Mouse (Mus musculus): ENCODE data around the gene Dhrs11.
A peak's percentile ranks its signal among the peaks of the same experiment; 100 is the strongest.

The Dhrs11 gene

DNA sequence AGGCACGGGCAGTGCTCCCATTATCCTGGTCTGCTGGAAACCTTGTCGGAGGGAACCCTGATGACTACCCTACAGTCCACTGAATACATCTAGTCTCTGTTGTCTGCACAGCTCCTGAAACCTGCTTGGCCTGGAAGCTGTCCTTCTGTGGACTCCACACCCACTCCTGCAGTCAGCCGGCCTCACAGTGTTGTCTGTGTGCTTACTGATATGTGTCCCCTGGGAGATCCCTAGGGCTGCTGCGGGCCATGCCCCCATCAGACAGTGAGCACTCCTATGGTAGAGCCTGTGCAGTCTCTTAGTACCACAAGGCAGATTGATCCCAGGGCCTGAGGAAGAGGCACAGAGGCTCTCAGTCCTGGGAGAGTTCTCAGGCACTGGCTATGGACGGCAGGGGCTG is 6.3 kb downstream of the Dhrs11 start:
- DNase-seq, result no peak

DNA sequence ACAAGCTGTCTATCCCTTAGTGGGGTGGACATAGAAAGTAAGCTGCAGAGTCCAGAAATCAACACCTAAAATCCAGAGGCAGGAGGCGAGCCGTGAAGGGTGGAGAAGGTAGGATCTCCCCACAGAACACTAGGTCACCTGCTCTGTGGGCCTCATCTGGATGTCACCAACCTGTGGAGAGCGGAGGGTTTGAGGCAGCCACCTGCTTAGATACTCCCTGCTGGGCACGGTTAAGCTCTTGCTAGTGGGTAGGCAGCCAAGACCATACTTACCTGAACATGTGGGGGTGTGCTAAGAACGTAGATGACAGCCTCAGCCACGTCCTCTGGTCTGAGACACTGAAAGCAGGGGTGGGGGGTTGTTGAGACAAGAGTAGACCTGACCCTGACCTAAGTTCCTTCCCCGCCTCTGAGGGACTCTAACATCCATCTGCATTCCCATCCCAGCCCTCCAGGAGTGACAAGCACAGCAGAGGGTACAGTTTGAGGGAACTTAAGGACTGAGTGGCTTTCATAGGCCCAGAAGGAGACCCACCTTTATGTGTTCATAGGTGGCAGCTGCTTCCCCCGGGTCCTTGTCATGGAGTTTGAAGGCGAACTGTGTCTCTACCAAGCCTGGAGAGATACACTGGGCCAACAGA is 7.5 kb downstream of the Dhrs11 start:
- DNase-seq, result no peak

DNA sequence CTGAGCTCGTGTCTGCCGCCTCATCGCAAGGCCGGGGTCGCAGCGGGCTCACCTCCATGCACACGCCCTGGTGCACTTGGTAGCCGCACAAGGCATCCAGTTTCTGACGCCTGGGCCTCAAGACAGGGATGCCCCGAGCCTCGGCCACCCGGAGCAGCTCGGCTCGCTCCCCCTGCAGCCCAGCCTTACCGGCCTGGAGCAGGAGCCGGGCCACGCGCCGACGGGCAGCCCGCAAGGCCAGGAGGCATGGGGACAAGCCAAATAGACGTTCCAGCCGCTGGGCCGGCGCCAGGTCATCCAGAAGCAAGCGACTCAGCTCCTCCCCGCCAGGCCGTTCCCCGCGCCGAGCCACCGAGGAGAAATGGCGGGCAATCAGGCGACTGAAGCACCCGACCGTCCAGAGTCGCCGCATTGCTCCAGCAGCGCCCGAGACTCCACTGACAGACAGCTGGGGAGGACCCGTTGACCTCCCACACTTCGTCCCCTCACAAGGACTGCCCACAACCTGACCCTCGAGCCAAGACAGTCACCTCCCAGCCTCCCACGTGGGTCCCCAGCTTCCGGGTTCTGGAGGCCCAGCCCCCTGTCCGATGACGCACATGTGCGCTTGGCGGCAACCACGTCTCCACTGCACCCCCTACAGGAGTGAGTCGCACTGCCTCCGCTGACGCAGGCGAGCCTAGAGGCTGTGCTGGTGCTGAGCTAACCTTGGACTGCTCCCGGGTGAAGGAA is 9.7 kb downstream of the Dhrs11 start, which contains the start of gene Mrm1:
Gene Mrm1, minus strand, starts transcription at position 555 of the 732 bp plus-strand sequence.
- DNase-seq, result peak; percentile 90

DNA sequence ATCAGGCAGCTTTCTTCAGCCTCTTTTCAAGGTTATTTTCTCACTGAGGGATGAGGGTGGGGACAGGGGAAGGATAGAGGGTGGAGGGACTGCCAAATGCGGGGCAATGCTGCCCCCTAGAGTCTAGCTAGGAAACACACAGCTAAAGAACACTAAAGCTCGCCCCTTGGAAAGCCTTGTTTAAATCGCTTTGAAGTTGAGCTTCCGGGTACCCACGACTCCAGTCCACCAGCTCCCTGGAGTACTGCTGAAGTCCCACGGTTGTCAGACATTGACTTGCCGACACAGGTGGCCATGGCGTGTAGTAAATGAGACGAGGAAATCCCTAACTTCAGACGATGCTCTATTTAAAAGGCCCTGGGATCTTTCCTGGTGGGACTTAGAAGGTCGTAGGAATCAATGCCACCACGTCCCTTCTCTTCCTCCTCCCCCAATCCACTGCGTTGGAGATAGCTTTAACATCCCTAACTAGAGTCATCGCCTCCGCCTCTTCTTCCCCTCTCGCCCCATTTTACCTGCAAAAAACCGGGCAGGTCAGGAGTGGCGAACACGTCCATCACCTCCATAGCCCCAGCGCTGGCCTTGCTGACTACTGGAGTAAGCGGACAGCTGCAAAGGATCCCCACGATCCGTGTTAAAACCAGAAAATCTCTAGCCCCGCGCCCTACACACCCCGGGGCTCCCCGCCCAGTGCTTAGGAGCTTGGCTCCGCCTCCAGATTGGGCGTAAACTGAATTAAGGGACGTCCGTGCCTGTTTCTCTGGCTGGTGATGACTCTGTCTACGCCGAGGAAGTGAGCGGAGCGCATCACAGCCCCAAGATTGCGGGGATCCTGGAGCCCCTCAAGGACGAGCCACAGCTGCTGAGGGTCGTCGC is 10.5 kb downstream of the Dhrs11 start:
- peak; percentile 61 for DNase-seq

DNA sequence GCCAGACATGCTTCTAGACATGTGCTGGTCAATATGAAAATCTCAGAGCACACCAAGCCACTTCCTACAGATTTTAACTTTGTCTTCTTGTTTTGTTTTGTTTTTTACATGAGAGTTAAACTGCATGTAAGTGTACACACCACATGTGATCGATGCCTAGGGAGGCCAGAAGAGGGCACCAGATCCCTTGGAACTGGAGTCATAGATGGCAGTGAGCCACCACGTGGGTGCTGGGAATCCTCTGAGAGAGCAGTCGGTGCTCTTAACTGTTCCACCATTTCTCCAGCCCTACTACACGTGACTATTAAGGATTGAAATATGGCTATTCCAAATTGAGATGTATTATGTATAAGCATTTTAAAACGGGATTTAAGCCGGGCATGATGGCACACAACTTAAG is 11.4 kb downstream of the Dhrs11 start:
- DNase-seq, result no peak

DNA sequence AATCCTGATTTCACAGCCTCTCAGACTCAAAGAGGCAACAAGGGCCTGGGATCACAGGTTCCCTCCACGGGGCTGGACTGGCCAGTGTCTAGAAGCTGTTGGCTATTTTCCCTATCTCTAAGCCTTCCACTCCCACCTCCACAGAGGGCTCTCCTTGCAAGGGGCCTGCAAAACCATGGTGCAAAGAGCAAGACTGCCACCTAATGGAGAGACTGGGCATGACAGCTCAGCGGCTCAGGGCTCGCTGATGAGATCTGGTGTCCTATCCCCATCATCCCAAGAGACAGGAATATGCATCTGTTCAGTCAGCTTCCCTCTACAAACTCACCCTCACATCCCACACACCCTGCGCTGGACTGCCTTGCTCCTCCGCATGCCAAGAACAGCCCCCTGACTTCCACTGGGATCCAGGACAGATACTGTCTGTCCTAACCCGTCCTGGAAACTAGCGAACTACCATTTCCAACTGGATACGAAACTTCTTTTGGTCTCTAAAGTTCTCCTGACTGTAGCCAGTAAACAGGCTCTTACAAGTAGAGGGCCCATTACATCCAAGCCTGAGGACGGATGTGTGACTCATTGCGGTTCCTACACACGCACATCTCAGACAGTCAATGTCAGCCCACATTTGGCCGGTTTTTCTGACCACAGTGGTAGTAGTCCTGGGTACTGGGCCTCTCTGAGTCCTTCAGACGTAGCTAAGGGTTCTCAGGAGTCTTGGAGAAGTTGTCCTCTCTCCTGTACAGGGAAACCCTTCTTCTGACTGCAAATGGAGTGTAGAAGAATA is 14.9 kb downstream of the Dhrs11 start:
- DNase-seq, result peak; percentile 73

DNA sequence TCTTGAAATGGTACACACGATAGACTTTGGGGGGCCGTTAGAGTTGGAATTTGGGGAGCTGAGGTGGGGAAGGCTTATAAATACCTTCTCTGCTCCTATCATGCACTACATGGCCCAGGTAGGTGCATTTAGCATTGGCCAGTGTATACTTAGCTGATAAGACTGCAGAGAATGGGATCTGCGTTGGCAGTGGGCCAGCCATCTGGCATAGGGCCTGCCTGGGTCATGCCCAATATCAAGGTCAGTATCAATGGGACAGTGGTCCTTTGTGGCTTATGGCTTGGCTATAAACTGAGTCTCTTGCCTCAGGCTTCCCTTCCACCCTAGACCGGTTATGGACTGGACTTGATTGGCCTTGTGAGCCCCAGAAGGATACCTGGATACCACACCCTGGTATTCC is 24.4 kb downstream of the Dhrs11 start:
- no peak for DNase-seq

DNA sequence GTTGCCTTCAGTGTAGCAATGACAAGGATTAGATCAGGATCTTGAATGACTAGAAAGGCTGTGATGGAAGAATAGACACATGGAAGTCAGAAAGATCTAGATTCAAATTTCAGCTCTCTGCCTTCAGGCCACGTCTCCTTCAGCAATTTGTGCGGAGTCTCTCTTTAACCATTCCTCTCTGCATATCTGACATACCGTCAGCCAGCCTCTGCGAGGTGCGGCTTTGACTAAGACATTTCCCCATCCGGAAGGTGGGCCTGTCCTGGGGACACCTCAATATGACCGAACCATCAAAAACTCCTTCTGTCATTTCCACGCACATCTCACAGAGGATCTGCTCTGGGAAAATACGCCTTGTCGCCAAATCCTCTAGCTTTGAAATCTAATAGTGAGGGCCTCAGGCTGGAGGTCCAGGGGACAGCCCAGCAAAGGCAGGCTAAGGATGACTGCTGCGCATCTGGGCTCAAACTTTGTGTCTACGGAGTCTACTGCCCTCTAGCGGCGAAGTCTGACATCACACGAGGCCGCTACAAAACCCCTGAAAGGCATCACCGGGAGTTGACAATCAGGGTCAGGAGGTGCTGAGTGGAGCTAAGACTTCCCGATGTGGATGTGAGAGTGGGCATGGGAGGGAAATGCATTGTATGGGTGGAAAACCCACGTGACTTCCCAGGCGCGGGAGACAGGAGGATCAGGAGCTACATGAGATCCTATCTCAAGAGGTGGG is 31.0 kb downstream of the Dhrs11 start:
- DNase-seq, result peak; percentile 76

DNA sequence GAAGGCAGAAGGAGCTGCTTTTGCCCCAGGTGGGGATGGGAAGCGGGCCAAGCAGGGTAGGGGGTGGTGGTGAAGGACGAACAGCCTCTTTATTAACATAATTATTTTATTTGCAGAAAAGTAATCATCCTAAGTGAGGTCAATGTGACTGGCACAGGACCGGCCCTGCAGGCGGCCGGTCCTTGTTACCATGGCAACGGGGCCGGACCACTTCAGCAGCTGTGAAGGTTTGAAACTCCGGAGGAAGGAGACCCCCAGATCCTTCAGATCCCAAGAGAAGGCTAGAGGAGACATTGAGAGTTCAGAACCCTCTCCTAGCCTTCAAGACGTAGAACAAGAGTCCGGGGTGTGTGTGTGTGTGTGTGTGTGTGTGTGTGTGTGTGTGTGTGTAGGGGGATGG is 31.8 kb downstream of the Dhrs11 start:
- DNase-seq, result no peak

DNA sequence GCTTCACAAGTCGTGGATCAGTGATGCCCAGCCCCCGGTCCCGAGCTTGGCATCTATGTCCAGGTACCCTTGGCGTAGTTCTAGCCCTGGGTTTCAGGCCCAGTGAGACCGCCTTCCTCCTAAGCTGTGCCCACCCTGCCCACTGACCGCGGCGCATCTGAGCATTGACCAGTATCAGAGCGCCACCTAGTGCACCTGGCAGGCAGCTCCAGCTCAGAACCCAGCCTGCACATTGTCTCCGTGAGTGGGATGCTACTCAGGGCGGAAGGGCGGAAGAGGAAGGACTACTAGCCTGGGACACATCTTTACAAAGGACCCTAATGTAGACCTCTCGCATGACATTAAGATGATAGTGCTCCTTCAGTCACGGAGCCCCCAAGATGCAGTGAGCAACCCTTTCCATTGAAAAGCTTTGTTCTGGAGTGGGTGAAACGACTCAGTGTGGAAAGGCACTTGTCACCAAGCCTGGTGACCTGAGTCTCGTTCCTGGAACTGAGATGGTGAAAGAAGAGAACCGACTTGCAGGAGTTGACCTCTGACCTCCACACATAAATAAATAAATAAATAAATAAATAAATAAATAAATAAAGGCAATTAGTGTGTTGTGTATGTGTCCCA is 34.2 kb downstream of the Dhrs11 start:
- peak; percentile 82 for DNase-seq

DNA sequence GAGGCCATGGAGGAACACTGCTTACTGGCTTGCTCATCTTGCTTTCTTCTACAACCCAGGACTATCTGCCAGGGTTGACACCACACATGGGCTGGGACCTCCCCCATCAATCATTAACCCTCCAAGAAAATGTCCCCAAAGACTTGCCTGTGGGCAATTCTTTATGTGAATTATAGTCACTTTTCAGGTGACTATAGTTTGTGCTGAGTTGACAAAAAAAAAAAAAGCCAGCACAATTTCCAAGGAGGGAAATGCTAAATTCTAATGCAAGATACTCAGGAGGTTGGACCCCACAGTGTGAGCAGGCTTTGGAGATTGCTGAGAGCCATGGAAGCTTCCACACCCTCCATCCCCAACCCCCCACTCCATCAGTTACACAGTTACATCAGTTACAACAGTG is 35.2 kb downstream of the Dhrs11 start:
- DNase-seq, result no peak

DNA sequence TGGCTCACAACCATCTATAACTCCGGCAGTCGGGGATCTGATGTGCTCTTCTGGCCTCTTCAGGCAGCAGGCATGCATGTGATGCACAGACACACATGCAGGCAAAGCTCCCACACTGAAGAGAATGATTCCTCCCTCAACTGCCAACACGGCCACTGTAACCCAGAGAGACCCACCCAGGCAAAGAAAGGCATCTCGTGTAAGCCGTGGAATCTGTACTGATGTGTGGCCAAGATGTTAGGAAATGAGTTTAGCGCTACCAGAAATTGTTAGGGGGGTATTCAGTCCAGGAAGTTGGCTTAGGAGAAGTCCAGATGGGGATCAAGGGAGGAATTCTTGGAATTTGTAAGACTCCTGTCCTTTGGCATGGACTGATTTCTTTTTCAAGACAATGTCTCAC is 38.4 kb downstream of the Dhrs11 start:
- DNase-seq, result no peak

DNA sequence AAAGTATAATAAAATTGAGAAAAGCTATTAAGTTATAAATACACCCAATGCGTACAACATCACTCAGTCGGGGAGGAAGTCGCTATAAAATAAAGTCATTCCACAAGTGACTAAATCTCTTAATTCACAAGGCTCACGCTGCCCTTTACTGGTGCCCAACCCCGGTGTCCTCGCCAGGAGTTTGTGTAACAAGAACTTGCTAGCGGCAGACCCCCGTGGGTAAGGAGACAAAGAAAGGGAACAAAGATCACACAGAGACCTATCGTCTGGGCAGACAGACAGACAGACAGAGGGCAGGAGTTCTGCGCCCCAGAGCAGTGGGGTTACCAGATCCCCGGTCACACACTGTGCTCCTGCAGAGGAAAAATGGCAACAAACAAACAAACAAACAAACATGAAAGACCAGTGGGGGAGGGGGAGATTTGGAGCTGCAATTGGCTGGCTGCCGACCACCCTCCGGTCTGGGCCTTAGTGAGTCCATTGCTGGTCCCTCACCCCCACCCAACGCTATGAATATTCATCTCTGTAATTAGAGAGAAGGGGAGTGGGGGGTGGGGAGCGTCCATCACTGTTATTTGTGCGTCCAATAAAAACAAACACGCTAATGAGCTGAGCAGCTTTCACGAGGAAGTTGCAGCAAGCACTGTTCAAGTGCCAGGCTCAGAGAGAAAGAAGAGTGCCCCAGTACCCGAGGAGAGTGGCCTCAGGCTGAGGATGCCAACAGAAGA is 48.5 kb downstream of the Dhrs11 start:
- no peak for DNase-seq

DNA sequence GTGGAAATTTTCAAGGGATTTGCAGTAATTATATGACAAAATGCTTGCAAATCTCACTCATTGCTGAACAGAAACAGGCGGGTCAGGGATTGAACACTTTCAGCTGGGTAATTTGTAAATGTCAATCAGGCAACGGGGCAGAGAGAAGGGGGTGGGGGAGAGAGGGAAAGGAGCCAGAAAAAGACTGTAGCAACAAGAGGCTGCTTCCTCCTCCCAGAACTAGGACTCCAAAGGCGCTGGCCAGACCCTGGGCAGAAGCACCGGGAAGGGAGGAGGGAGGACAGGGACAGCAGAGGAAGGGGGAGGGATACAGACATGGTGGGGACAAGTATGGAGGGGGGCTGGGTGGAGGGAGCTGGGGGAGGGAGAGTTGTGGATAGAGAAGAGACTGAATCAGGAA is 53.2 kb downstream of the Dhrs11 start:
- DNase-seq, result no peak

DNA sequence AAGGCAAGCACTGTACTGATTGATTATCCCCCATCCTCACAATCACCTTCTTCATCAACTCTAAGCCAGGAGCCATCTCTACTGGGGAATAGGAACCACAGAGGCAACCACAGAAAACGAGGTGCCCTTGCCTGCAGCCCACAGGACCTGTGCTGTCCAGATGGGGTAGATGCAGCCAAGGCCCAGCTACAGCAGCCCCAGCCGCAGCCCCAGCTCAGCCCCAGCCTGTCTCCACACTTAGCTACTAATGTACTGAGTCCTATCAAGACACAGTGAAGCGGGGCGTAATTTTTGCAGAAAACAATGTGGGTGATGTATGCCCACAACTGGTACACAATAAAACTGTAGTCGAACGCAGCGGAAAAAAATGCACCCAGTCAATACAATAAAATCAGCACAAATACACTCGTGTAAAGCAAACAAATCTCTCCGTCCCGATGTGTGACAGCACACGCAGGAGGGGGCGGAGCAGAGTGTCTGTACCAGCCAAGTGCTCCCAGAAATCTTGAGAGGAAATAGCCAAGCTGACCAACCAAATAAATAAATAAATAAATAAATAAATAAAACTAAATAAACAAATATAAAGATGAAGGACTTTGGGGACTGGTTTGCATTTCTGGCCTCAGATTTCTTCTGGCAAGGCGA is 53.8 kb downstream of the Dhrs11 start:
- no peak for DNase-seq
